Mouse (Mus musculus): ENCODE measurements around the gene Grip1.
"Not testable (repeated sequence)": the region's sequence is repeated elsewhere in the genome, so short reads cannot be mapped to it uniquely, and the experiment has no call there.

Grip1 gene

DNA sequence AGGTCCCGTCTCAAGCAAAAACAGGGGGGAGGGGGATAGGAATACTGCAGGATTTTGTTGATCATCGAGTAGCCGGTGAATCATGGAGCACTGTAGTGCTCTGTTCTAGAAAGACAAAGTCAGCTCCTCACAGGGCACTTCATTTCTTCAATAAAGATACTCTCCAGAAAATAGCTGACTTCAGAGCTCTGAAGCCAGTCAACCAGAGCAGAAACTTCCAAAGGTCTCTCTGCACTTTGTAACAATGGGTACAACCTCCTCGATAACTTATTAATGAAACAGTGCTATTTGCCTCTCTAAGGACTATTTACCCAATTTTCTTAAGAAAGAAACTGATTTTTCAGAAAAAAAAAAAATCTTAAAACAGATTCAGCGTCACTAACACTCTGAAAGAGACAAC lies 642.1 kb downstream of the Grip1 start:
- DNase-seq: no peak

- no peak for DNase-seq
Observed at GRCm38 (mm10) chr10:120097564-120097963, 643.9 kb downstream of the Grip1 start.

DNA sequence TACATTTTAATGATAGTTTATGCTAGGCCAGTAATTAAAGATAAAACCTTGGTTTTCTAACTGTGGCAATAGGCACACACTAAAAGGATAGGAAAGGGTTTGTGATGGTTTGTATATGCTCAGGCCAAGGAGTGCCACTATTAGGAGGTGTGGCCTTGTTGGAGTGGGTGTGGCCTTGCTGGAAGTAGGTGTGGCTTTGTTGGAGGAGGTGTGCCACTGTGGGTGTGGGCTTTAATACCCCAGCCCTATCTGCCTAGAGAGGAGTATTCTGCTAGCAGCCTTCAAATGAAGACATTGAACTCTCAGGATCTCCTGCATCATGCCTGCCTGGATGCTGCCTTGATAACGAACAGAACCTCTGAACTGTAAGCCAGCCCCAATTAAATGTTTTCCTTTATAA lies 647.2 kb downstream of the Grip1 start:
- DNase-seq: no peak

DNA sequence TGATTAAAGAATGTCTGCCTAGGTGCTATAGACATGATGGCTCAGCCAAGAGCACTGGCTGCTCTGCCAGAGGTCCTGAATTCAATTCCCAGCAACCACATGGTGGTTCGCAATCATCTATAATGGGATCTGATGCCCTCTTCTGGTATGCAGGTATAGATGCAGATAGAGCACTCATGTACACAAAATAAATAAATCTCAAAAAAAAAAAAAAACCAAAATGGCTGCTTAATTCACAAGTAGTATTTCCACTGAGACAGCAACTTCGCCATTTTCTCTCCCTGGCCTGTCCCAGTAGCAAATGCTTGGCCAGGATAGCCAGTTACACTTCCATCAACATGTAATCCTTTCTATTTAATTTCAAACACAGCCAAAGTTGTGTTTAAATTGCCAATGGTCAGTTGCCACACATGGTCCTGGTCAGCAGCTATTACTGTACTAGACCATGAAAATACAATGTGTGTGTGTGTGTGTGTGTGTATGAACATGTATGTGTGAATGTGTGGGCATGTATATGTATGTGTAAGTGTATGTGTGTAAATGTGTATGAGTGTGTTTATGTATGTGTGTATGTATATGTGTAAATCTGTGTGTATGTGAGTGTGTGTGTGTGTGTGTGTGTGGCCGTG lies 658.2 kb downstream of the Grip1 start:
- no peak for DNase-seq

DNA sequence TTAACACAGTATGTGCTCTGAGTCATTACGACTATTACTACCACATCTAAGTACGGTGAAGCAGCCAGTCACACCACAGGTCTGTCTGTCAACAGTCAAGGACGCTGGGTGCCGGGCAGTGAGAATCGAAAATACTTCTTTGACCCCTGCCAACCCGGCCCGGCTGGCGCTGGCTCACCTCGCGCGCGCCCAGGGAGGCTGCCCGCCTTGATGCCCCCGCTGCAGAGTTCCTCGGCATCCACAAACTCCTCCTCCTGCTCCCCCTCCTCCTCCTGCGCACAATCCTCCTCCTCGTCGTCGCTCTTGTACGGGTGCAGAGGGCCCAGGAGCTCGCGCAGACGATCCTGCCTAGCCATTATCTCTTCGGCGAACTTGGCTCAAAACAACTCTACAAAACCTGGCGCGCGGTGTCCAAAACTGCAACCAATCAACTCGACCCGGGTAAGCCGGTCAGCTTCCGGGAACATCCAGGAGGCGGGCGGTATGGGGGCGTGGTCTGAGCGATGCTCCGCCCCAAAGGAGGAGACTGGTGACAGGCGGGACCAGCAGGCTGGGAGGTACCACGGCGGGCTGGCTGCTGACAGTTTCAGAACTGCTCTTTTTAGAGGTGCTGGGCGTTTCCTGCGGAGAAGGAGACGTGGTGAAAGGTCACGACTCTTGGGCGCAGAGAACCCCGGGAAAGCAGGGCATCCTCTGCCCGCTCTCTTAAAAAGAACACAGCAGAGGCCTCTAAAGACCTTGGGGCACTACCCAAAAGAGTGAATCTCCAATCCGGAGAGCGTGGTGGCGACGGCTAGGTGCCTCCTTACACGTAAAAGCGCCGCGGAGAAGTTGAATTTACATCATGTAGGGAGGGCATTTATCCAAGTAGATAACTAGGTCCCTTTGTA lies 659.1 kb downstream of the Grip1 start, which contains the start of gene Helb:
Gene Helb, minus strand, starts transcription at position 481 of the 890 bp plus-strand sequence.
- DNase-seq: peak; percentile 97

- DNase-seq: not testable (repeated sequence)
Observed at GRCm38 (mm10) chr10:120113482-120113881, 659.9 kb downstream of the Grip1 start.

DNA sequence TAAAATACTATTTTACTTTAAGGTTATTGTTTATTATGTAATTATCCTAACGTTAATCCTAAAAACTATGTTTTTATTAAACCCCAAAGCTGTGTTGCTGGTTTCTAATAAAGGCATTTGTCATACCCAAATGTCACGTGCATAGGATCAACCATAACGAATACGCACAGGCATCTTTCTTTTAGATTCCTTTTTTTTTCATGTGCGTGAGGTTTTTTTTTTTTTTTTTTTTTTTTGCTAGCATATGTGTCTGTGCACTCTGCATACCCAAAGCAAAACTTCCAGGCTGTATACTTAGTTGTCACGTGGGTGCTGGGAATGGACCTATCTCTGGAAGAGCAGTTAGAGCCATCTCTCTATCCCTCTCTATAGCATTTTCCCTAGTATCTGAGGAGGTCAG lies 660.4 kb downstream of the Grip1 start:
- no peak for DNase-seq

- DNase-seq: no peak
Observed at GRCm38 (mm10) chr10:120114493-120114892, 660.9 kb downstream of the Grip1 start.

- DNase-seq: no peak
Observed at GRCm38 (mm10) chr10:120115249-120115648, 661.6 kb downstream of the Grip1 start.

DNA sequence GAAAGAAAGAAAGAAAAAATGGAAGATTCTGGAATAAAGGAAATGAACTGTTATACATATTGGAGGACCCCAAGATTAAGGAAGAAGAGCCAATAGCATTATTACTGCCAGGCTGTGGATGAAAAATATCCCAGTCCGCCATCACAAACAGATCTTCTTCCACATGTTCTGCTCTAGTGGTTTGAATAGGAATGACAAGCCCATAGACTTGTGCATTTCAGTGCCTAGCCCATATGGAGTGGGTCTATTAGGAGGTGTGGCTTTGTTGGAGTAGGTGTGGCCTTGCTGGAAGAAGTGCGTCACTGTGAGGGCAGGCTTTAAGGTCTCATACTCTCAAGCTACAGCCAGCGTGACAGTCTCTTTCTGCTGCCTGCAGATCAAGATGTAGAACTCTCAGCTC lies 670.1 kb downstream of the Grip1 start:
- DNase-seq: peak; percentile 22

- DNase-seq: peak; percentile 88
Observed at GRCm38 (mm10) chr10:120124801-120125464, 671.3 kb downstream of the Grip1 start.

DNA sequence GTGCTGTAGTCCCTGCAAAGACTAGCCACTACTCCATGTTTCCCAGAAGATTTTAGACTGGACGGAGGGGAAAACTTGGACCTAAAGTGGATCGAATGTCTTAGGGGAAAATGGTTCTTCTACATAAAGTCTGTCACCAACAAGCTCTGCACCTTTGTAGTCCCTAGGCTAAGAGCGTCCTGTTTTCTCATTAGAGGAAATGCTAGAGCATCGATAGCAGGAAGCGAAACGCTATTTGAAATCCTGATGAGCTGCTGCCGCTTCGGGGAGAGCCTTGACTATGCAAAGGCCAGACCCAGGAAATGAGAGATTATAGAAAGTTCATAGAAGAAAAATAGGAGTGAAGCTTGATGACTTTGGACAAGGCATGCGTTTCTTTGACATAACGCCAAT lies 671.8 kb downstream of the Grip1 start:
- DNase-seq: no peak

GRCm38 (mm10) chr10:120128601-120129277 lies 675.1 kb downstream of the Grip1 start:
- DNase-seq: no peak

- peak; percentile 65 for DNase-seq
Observed at GRCm38 (mm10) chr10:120130621-120131020, 677.0 kb downstream of the Grip1 start.

- no peak for DNase-seq
Observed at GRCm38 (mm10) chr10:120133697-120134096, 680.1 kb downstream of the Grip1 start.

- no peak for DNase-seq
Observed at GRCm38 (mm10) chr10:120136020-120136562, 682.5 kb downstream of the Grip1 start.
